Mouse (Mus musculus) small intestine, adult 2 months (tissue): ENCODE measurements around the gene Brca2. TPM values are rescaled to one million over a fixed set of nuclear protein-coding genes. Genes with fewer than 3 reads are reported as not detected.

Experiments used
- H3K27ac ChIP-seq: fragments of 200-500 bp; 2 replicates; pipeline ENCODE4 v1.5.1; 2012; ENCODE audit warnings: low read depth, low read length, control low read depth, inconsistent platforms; ENCODE audit not compliant: insufficient read depth
- H3K27me3 ChIP-seq: fragments of 200-500 bp; 2 replicates; pipeline ENCODE4 v1.6.1; 2012; ENCODE audit warnings: mild to moderate bottlenecking, moderate library complexity, low read length, inconsistent platforms; ENCODE audit not compliant: control insufficient read depth, insufficient read depth
- H3K36me3 ChIP-seq: fragments of 200-500 bp; 2 replicates; pipeline ENCODE4 v1.6.1; 2012; ENCODE audit warnings: mild to moderate bottlenecking, low read length, control low read depth, inconsistent platforms; ENCODE audit not compliant: control insufficient read depth, insufficient read depth
- H3K4me1 ChIP-seq: fragments of 200-500 bp; 2 replicates; pipeline ENCODE4 v1.6.1; 2012; ENCODE audit warnings: low read length, inconsistent platforms, mixed read lengths; ENCODE audit not compliant: control insufficient read depth, insufficient read depth, insufficient read length
- H3K4me3 ChIP-seq: fragments of 200-500 bp; 2 replicates; pipeline ENCODE4 v1.5.1; 2012; ENCODE audit warnings: low read depth, mild to moderate bottlenecking, control low read depth, inconsistent platforms, low read length, moderate library complexity
- CTCF ChIP-seq: fragments of 200-500 bp; IDR thresholded peaks from 2 replicates; pipeline ENCODE4 v1.5.1; 2012; ENCODE audit warnings: low read depth, mild to moderate bottlenecking, control low read depth, inconsistent platforms, low read length, moderate library complexity, mixed read lengths; ENCODE audit not compliant: insufficient replicate concordance, insufficient read length; ENCODE audit errors: extremely low read depth
- POLR2A ChIP-seq: fragments of 200-500 bp; IDR thresholded peaks from 2 replicates; pipeline ENCODE4 v1.6.1; 2012; ENCODE audit warnings: low read depth, mild to moderate bottlenecking, control low read depth, inconsistent platforms, low read length, moderate library complexity
- WGBS: fragments of 180-500 bp; shearing (Covaris S2); methylation state at CpG from one replicate; pipeline ENCODE4 v1.1.7; 2018; 5-methylcytosine and 5-hydroxymethylcytosine counted together
- polyA plus RNA-seq: library from polyadenylated mRNA; depleted of rRNA; stranded (reverse); fragments of >200 nt; gene quantifications from 2 replicates; pipeline ENCODE4 v1.2.3, GENCODE M21; 2012

Brca2 gene
- polyA plus RNA-seq, 1 experiment: 1.8 TPM

DNA sequence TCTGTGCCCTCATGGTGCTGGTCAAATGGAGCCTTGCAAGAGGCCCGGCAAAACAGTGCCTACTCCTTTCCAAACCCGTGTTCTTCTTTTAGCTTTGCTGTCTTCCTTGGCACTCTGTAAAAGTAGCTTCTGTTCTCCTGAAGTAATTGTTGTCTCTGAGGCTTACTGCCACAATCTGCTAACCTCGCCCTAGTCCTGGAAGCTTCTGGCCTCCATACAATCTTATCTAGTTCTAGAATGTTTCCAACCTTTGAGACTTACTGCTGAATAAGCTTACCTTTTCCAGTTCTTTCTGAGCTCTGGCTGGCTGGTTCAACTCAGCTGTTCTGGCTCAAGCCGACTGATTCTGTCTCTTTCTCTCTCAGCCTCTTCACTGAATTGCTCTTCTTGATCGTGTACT, 39.4 kb downstream of the Brca2 start:
- Histone ChIP-seq H3K27me3 (no peaks in the 10 kb centered on the region), H3K4me1 (peaks cover 12% of the 10 kb centered on the region; the same call in 1 of the 2 replicates), H3K36me3 (peaks cover 2% of the 10 kb centered on the region), H3K4me3 (no peak overlapping the region), H3K27ac (peak overlapping the region; percentile 99)
- 30% methylated on average over 5 of the region's 5 CpGs for WGBS
- TF ChIP-seq CTCF: no peak
- TF ChIP-seq POLR2A: no peak

DNA sequence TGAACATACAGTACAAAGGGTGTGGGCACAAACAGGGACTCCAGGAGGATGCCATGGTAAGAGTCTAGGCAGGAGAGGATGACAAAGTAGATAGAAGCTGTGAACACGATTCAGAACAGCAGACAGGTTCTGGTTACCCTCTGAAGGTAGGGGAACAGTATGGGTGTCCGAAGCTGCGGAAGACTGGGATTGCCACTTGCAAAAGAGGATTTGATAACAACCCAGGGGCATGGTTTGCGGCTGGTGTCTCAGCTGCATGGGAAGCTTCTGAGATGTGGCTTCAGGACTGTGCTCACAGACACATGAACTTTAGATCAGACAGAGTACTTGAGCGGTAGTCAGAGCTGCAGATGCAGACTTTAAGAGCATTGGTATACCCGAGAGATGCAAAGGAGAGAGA, 42.0 kb downstream of the Brca2 start:
- peaks cover 12% of the 10 kb centered on the region; the same call in 1 of the 2 replicates for H3K4me1 ChIP-seq
- 96% methylated on average over 6 of the region's 6 CpGs for WGBS
- peaks cover 11% of the 10 kb centered on the region for H3K36me3 ChIP-seq
- H3K4me3 ChIP-seq: no peak overlapping the region
- no peaks in the 10 kb centered on the region for H3K27me3 ChIP-seq
- TF ChIP-seq CTCF: no peak
- no peak for TF ChIP-seq POLR2A
- H3K27ac ChIP-seq: no peak overlapping the region

DNA sequence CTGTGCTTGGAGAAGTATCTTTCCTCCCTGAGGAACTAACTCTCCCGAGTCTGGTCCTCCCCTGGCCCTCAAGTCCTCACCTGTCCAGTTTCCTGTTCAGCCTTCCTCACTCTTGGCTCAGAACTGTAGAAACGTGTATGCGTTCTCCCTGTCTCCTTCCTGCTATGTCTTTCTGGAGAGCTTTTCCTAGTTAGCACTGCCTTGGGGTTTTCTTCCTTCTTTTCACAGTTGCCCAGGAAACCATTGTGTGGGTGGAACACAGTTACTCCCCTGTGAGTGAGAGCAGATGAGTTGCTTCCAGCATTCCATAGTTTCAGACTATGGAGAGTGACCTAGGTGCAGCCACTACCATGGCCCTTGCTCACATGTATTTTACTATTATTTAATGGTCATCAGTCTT, 43.8 kb downstream of the Brca2 start:
- Histone ChIP-seq H3K27ac (no peak overlapping the region), H3K27me3 (no peaks in the 10 kb centered on the region), H3K4me1 (peaks cover 12% of the 10 kb centered on the region; the same call in 1 of the 2 replicates), H3K36me3 (peaks cover 11% of the 10 kb centered on the region), H3K4me3 (no peak overlapping the region)
- no peak for TF ChIP-seq POLR2A
- no peak for TF ChIP-seq CTCF
- 55% methylated on average over 3 of the region's 3 CpGs for WGBS

DNA sequence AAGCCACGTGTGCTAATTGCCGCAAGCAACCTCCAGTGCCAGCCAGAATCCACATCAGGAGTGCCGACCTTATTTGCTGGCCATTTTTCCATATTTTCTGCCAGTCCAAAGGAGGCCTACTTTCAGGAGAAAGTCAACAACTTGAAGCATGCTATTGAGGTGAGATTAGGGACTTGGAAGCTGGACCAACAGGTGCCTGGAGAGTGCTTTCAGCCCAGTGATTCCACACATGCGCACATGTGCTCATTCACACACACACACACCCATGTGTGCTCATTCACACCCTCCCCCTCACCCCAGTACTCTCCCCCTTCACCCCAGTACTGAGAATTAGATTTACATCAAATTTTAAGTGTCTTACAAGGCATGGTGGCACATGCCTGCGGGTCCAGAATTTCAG, 44.5 kb downstream of the Brca2 start:
- TF ChIP-seq CTCF: no peak
- TF ChIP-seq POLR2A: no peak
- H3K4me1 ChIP-seq: peaks cover 9% of the 10 kb centered on the region; the same call in 1 of the 2 replicates
- no peaks in the 10 kb centered on the region for H3K27me3 ChIP-seq
- H3K27ac ChIP-seq: no peak overlapping the region
- no peak overlapping the region for H3K4me3 ChIP-seq
- H3K36me3 ChIP-seq: peaks cover 11% of the 10 kb centered on the region
- WGBS: 90% methylated on average over 5 of the region's 5 CpGs

DNA sequence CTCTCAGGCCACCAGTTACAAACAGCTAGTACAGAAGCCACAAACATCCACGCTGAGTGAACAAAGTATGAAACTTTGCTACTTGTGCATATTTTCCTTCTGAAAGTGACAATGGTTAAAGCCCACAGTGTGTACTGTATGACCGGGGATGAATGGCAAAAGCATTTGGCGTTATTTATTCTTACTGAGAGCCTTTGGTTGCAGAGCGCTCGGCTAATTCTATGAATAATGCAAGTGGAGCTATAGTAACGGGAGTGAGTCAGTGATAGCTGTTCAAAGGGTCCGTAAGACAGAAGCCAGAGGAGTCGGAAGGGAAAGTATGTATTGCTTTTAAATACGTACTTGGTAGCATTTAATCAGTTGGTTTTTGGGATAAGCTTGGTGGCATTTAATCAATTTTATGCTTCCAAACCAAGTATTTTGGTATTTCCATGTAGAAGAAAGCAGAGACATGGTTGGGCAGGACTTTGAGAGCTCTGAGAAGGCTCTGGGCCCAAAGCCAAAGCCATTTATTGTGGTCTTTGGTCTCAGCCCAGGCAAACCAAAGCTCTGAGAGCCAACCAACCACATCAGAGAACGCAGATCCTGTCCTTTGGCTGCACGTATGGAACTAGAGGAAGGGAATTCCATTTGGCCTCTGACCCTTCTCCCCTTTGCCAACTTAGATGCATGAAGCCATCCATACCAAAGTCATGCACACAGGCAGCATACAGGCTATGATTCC, 48.2 kb downstream of the Brca2 start:
- Histone ChIP-seq H3K36me3 (peaks cover 19% of the 10 kb centered on the region), H3K4me3 (no peak overlapping the region), H3K27me3 (no peaks in the 10 kb centered on the region), H3K4me1 (peaks cover 4% of the 10 kb centered on the region; the same call in 1 of the 2 replicates), H3K27ac (no peak overlapping the region)
- no peak for TF ChIP-seq CTCF
- no peak for TF ChIP-seq POLR2A
- 78% methylated on average over 11 of the region's 11 CpGs for WGBS

DNA sequence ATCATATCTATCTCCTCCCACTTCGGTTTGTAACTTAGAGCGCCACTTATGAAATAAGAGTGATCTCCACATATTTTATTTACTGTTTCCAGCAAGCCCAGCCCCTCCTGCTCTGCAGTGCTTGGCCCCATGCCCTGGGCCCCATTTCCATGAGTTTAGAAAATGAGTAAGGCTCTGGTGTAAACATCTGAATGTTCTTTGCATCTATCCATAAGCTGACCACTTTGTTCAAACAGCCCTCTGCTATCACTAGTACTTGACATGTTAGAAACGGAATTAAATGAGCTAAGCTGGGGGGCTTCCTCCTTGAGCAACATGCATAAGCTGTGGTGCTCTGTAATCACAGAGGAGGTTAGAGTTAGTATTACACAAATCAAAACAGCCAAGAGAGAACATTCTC, 52.0 kb downstream of the Brca2 start:
- 59% methylated on average over 3 of the region's 3 CpGs for WGBS
- Histone ChIP-seq H3K4me3 (no peak overlapping the region), H3K4me1 (peaks cover 14% of the 10 kb centered on the region; the same call in 1 of the 2 replicates), H3K27ac (no peak overlapping the region), H3K27me3 (no peaks in the 10 kb centered on the region), H3K36me3 (peaks cover 8% of the 10 kb centered on the region)
- TF ChIP-seq POLR2A: no peak
- TF ChIP-seq CTCF: no peak

DNA sequence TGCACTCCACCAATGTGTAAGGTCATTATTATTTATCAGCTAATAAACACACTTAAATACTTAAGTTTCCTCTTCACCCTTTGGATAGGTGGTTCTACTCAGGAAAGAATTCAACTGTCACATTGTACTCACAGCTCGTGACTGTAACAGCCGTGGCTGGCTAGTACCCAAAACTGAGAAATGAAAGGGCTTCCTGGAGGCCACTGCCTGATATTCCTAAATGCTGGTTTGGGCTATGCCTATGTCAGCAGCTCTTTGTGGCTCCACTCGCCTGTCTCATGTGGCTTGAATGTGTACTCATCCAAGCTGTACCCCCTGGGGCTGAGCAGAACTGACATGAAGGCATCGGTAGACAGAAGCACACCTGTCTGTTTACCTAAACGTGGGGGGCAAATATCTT, 52.5 kb downstream of the Brca2 start:
- Histone ChIP-seq H3K36me3 (peaks cover 8% of the 10 kb centered on the region), H3K4me3 (no peak overlapping the region), H3K27me3 (no peaks in the 10 kb centered on the region), H3K27ac (no peak overlapping the region), H3K4me1 (peaks cover 14% of the 10 kb centered on the region; the same call in 1 of the 2 replicates)
- no peak for TF ChIP-seq CTCF
- TF ChIP-seq POLR2A: no peak
- WGBS: 42% methylated on average over 5 of the region's 5 CpGs
